Mouse (Mus musculus): ENCODE measurements around the gene Sh3rf3. TPM values are rescaled to one million over a fixed set of nuclear protein-coding genes. Genes with fewer than 3 reads are reported as not detected.

Gene Sh3rf3
- polyA plus RNA-seq, 1 experiment from 2014 or later = 1.7 TPM

DNA sequence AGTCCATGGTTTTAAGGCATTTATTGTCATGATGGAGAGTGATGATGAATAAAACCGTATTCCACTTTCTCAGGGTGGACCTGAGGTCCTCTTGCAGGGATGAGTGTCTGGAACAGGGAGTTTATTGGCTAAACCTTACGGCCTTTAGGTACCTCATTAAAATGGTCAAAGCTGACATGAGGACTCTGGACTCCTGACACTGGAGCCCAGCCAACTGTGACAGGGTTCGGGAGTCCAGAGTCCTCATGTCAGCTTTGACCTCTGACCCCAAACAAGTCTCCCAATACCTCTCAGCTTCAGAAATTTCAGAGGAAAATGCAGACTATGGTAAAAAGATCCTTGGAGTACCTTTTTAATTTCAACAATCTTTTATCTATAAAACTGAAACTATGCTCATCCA, 293.5 kb downstream of the Sh3rf3 start:
- in situ Hi-C loops (cut with MboI; ENCODE audit: low pct_unique_long_range_greater_than_20kb) = no loop called here
- CTCF ChIA-PET = interaction anchor here (0.9 kb wide), 1 partner anchor 42 kb away, joined by 3 read pairs; no protein-coding TSS in a partner anchor
- peaks cover 21% of the 10 kb centered on the region for H3K27me3 ChIP-seq
- POLR2A ChIA-PET = no interaction called here
- no peak for DNase-seq (ENCODE audit: low read depth, low spot score)
- TF ChIP-seq CTCF (IDR thresholded peaks at IDR 0.05) = no peak
- no peak for ATAC-seq

DNA sequence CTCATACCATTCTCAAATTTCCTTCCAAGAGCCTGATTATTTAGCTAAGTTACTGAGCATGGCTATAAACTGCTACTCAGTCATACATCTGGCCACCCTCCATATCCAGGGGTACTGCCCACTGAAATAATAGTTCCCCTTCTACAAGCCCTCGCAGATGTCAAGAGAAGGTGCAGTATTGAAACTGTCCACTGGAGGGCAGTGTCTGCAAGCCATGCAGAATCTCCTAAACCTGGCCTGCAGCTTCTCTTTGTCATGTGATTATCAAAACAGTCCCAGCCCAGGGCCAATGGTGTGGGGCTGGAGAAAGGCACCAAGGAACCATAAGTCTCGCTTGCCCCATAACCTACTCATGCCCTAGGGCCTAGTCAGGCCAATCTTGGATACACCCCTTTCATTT, 295.9 kb downstream of the Sh3rf3 start:
- peaks cover 27% of the 10 kb centered on the region for H3K27me3 ChIP-seq
- ChIA-PET CTCF (interaction anchor here (0.9 to 1.7 kb wide), 3 partner anchors 17 to 64 kb away, joined by 3 to 6 read pairs (median 3); no protein-coding TSS in a partner anchor), POLR2A (no interaction called here)
- ATAC-seq (no peak), DNase-seq (ENCODE audit: low read depth, low spot score) (no peak)
- peak; percentile 90 for TF ChIP-seq CTCF (IDR thresholded peaks at IDR 0.05)
- in situ Hi-C loops (cut with MboI; ENCODE audit: low pct_unique_long_range_greater_than_20kb) = no loop called here

DNA sequence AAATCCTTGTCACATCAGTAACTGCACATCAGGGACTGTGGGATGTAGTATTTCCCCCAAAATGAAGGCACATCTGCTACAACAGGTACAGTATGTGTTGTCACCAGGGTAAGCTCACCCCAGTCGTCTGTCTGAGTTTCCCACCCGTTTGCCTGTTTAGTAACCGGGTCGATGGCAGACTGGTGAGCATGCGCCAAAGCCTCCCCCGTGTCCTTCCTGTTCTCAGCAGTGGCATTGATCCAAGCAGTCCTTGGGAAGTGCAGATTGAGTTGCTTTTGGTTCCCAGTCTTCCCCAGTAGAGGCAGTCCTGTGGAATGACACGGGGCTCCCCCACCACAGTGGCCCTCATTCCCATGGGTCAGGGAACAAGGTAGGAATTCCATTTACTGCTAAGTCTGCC, 297.2 kb downstream of the Sh3rf3 start:
- no peak for ATAC-seq
- TF ChIP-seq CTCF (IDR thresholded peaks at IDR 0.05) = no peak
- DNase-seq (ENCODE audit: low read depth, low spot score) = no peak
- ChIA-PET POLR2A (no interaction called here), CTCF (no interaction called here)
- peaks cover 26% of the 10 kb centered on the region for H3K27me3 ChIP-seq
- in situ Hi-C loops (cut with MboI; ENCODE audit: low pct_unique_long_range_greater_than_20kb) = loop anchor here (5.0 kb wide), 1 partner anchor 37 kb away; no protein-coding TSS in a partner anchor

DNA sequence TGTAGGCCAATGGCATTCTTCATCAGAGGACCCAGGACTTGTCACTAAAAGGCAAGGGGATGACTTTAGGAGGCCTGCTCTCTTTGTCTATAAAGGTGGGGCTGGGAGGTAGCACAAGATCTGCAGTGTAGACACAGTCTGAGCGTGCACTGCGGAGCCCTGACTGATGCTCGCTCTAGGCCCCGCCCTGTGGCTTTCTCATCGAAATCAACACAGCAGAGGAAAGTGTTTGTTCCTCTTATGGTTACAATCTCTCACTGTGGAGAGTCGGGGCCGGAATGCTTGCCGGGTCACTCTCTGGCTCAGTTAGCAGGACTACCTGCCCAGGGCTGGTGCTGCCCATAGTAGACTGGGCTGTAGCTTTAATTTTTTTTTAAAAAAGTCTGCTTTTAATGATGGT, 299.6 kb downstream of the Sh3rf3 start:
- POLR2A ChIA-PET = no interaction called here
- TF ChIP-seq CTCF (IDR thresholded peaks at IDR 0.05) = no peak
- DNase-seq (ENCODE audit: low read depth, low spot score) (no peak), ATAC-seq (no peak)
- H3K27me3 ChIP-seq = peaks cover 17% of the 10 kb centered on the region
- in situ Hi-C loops (cut with MboI; ENCODE audit: low pct_unique_long_range_greater_than_20kb) = loop anchor here (5.0 kb wide), 1 partner anchor 35 kb away; no protein-coding TSS in a partner anchor
- CTCF ChIA-PET = interaction anchor here (1.6 to 1.7 kb wide), 2 partner anchors 11 to 37 kb away, joined by 4 to 5 read pairs; no protein-coding TSS in a partner anchor

DNA sequence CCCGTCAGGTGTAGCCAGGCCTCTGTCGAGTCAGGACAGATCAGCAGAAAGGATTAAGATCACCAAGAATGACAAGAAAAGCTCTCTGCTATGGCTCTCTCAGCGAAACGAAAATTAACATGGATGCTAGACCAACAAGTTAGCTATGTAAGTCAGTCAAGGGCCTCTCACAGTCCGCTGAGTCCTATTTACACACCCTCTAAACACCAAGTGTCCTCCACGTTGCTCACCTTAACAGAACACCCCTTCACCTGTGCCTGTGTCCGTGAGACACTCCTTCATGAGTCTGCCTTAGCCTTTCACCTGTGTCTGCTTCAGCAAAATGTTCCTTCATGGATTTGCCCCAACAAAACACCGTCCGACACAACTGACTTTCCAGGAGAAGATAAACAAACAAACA, 300.2 kb downstream of the Sh3rf3 start:
- in situ Hi-C loops (cut with MboI; ENCODE audit: low pct_unique_long_range_greater_than_20kb) = loop anchor here (5.0 kb wide), 1 partner anchor 34 kb away; no protein-coding TSS in a partner anchor
- CTCF ChIA-PET = interaction anchor here (1.6 to 1.7 kb wide), 2 partner anchors 11 to 37 kb away, joined by 4 to 5 read pairs; no protein-coding TSS in a partner anchor
- no peak for DNase-seq (ENCODE audit: low read depth, low spot score)

DNA sequence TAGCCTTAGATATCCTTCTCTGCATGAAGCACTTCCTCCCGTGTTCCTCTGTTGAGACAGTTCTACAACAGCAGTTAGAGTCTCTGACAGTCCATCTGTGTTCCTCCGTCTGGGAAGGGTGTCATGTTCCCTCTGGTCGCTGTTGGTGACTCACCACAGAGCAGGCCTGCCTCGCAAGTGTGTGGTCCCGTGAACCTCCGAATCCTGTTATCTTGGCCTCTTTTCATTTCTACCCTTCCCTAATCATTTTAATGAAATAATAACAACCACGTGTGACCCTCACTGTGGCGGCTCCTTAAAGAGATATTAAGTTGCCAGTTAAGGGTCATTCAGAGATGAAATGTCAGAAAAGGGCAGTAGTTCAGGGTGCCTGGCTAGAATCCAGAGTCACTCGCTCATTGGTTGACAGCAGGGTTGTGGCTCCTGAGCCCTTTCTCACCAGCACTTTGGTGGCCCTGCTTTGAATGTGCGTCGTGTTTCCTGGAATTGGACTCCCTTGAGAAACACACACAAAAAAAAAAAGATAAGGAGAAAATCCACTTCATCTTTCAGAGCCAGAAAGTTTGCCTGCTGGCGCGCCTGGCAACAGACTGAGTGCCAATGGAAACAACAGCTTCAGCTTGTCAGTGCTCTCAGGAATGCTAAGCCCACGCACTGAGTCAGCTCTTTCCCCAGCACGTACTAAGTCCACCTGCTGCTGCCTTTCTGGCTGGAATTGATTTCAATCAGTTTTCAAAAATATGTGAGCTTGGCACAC, 301.6 kb downstream of the Sh3rf3 start:
- POLR2A ChIA-PET = no interaction called here
- ATAC-seq (no peak), DNase-seq (ENCODE audit: low read depth, low spot score) (no peak)
- CTCF ChIA-PET = interaction anchor here (1.0 to 1.6 kb wide), 3 partner anchors 14 to 36 kb away, joined by 4 to 5 read pairs (median 5); no protein-coding TSS in a partner anchor
- H3K27me3 ChIP-seq = peaks cover 10% of the 10 kb centered on the region
- TF ChIP-seq CTCF (IDR thresholded peaks at IDR 0.05) = no peak
- in situ Hi-C loops (cut with MboI; ENCODE audit: low pct_unique_long_range_greater_than_20kb) = loop anchor here (5.0 kb wide), 1 partner anchor 33 kb away; no protein-coding TSS in a partner anchor

More for the DNA sequence above, 300.2 kb downstream of the Sh3rf3 start:
- peaks cover 11% of the 10 kb centered on the region for H3K27me3 ChIP-seq
- POLR2A ChIA-PET = interaction anchor here (0.6 kb wide), 1 partner anchor 460 kb away, joined by 3 read pairs; no protein-coding TSS in a partner anchor
- ATAC-seq = no peak
- no peak for TF ChIP-seq CTCF (IDR thresholded peaks at IDR 0.05)

DNA sequence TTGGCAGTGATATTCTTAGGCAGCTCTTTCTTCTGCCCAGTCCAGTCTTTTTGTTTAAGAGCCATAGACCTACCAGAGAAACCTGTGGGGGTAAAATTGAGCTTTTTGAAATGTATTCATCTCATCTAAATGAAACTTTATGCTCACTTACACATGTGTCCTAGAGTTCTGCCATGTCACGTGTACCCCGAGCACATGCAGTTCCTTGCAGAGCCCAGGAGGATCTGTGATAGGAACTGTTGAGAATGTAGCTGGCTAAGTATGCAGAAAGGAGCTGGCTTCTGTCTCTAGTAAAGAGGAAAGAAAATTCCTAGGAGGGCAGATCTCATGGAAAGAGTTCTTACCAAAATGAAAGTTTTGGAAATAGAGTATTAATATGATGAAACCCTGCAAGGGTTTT, 302.5 kb downstream of the Sh3rf3 start:
- DNase-seq (ENCODE audit: low read depth, low spot score) (no peak), ATAC-seq (no peak)
- no peak for TF ChIP-seq CTCF (IDR thresholded peaks at IDR 0.05)
- POLR2A ChIA-PET = no interaction called here
- CTCF ChIA-PET = interaction anchor here (1.3 kb wide), 1 partner anchor 35 kb away, joined by 5 read pairs; no protein-coding TSS in a partner anchor
- in situ Hi-C loops (cut with MboI; ENCODE audit: low pct_unique_long_range_greater_than_20kb) = no loop called here
- H3K27me3 ChIP-seq = peaks cover 10% of the 10 kb centered on the region

DNA sequence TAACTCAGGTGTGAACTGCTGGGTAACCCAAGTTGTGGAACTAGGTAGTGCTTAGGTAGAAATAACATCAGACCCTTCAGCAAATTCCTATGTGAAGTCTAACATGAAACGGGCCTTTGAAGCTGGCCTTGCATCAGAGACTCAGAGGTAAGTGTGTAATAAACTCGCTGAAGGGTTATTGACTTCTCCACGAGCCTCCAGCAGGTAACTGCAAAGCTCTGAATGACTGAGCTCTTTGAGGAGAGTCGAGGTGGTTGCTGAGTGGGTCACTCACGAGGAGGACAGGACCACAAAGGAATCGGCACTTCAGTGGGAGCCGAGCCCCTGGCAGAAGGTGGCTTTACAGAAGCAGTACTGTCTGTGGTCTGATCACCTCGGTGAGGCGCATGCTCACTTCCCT, 303.2 kb downstream of the Sh3rf3 start:
- ATAC-seq = no peak

DNA sequence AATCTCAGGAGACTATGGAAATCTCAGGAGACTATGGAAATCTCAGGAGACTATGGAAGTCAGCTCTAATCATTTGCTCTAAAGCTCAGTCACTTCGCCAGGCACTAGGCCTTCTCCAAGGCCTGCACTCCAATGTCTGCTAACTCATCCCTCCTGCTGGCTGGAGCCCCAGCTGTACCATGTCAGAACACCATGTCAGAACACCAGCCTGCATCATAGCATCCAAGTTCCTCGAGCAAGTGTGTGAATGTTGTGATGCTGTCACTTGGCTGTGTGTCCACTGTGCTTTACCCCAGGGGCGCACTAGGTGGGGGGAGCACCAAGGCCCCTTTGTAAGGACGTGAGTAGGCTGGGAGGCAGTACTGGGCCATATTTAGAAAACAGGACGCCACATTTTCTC, 304.4 kb downstream of the Sh3rf3 start:
- CTCF ChIA-PET = no interaction called here
- DNase-seq (ENCODE audit: low read depth, low spot score) (no peak), ATAC-seq (no peak)
- TF ChIP-seq CTCF (IDR thresholded peaks at IDR 0.05) = no peak
- POLR2A ChIA-PET = no interaction called here
- in situ Hi-C loops (cut with MboI; ENCODE audit: low pct_unique_long_range_greater_than_20kb) = no loop called here
- H3K27me3 ChIP-seq = peaks cover 16% of the 10 kb centered on the region

More for the DNA sequence above, 303.2 kb downstream of the Sh3rf3 start:
- in situ Hi-C loops (cut with MboI; ENCODE audit: low pct_unique_long_range_greater_than_20kb) = no loop called here
- no peak for DNase-seq (ENCODE audit: low read depth, low spot score)
- CTCF ChIA-PET = no interaction called here
- POLR2A ChIA-PET = no interaction called here
- no peak for TF ChIP-seq CTCF (IDR thresholded peaks at IDR 0.05)
- peaks cover 11% of the 10 kb centered on the region for H3K27me3 ChIP-seq

DNA sequence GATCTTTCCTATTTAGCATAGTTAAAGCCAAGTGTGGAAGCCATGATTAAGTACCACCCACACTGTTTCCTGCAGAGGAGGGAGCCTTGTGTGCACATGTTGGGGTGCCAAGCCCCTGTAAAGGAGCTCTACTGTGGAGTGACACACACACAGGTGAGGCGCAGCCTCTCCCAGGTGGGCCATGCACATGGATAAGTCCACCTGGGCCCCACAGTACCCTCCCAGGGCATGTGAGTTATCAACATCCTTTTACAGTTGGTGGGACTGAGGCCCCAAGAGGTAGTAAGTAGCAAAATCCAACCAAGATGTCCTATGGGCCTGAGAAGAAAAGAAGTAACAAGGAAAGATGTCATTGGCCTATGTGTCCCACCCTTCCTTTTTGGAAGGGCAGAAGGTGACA, 305.8 kb downstream of the Sh3rf3 start:
- POLR2A ChIA-PET = no interaction called here
- in situ Hi-C loops (cut with MboI; ENCODE audit: low pct_unique_long_range_greater_than_20kb) = no loop called here

DNA sequence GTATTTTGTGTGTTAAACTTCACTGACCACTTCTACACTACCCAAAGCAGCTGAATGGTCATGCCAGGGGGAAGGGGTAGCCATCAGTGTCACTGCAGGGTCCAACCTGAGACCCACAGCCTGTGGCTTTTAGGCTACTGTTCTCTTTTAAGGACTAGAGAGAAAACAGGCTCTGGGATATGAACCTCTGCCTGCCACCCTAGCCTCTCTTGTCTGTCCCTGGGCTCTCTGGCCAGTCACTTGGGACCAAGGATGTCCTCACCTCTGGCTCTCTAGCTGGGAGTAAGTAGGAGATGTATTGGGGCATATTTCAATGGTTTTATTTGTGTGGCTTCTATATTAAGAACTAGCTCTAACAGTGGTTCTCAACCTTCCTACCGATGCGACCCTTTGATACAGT, 306.7 kb downstream of the Sh3rf3 start:
- peaks cover 11% of the 10 kb centered on the region for H3K27me3 ChIP-seq
- TF ChIP-seq CTCF (IDR thresholded peaks at IDR 0.05) = no peak
- DNase-seq (ENCODE audit: low read depth, low spot score) (no peak), ATAC-seq (no peak)
- POLR2A ChIA-PET = interaction anchor here (0.7 kb wide), 1 partner anchor 490 kb away, joined by 3 read pairs; no protein-coding TSS in a partner anchor
- CTCF ChIA-PET = no interaction called here
- in situ Hi-C loops (cut with MboI; ENCODE audit: low pct_unique_long_range_greater_than_20kb) = no loop called here

More for the DNA sequence above, 305.8 kb downstream of the Sh3rf3 start:
- CTCF ChIA-PET = interaction anchor here (1.2 kb wide), 1 partner anchor 31 kb away, joined by 3 read pairs; no protein-coding TSS in a partner anchor
- no peak for ATAC-seq
- TF ChIP-seq CTCF (IDR thresholded peaks at IDR 0.05) = no peak
- H3K27me3 ChIP-seq = peaks cover 15% of the 10 kb centered on the region
- DNase-seq (ENCODE audit: low read depth, low spot score) = no peak

Measured in Patski (cell line).